Mouse (Mus musculus): ENCODE results near the gene Isca1.

DNA sequence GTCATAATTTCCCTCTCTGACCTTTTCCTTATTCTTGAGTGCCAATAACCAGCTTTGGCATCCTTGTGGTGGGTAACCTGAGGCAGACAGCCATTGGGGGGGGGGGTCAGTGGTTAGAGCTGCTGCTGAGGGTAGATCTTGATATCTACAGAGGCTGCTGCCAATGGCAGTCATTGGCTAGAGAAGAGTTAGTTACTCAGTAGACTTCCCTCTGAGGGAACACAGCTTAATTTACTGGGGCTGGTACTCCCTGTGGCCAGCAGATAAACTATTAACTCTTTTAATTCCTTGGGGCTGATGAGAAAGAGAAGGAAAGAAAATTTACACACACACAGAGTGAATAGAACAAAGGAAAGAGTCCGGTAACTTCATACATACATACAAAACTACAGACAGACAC lies 50.1 kb downstream of the Isca1 start:
- TF ChIP-seq CTCF (conservative IDR thresholded peaks at IDR 0.05; ENCODE audit: insufficient read depth, insufficient read length, low read depth, low read length) (no peak), POLR2A (IDR thresholded peaks at IDR 0.05; ENCODE audit: low read depth, low read length) (no peak)
